In the genomic region with DNA sequence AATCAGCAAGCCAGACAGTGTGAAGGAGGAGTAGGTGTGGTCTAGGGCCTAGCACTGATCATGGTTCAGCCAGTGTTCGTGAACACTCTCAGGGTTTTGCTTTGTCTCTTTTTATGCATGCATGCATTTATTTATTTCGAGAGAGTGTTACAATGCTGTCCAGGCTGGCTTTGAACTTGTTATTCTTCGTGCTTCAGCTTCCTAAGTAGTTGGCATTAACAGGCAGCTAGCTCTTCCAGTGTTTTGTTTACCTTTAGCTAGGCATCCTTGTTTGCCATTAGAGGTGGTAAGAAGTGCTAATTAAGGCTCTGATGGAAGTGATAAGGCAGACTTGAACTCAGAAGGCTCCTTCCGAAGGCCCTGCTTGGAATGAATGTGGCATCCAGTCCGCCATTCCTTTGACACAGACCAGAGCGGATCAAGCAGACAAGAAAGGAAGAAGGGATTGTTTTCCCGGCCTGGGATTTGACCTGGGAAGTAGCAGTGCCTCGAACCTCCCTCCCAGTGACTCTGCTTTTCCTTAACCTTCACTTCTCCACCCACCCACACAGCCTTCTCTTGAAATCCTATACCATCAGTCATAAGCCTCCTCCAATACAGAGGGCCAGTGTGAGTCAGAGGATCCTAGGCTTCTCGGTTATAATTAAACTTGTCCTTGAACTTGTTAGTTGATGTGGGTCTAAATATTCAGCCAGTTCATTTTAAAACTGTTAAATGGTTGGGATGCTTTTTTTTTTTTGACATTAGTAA, we compare ENCODE assay signal across 8 mouse cellular contexts. TPM values are rescaled to one million over a fixed set of nuclear protein-coding genes. Genes with fewer than 3 reads are reported as not detected.
A peak's percentile ranks its signal among the peaks of the same experiment; 100 is the strongest.
DNase-seq lines count a peak whose midpoint lies in the region; ATAC-seq and TF ChIP-seq lines count a peak whose summit lies in the region.

No protein-coding gene starts in this region.

- DNase-seq in left cerebral cortex, adult 2 months (ENCODE audit: extremely low spot score in 1 of 2, low spot score in 2 of 2), result no peak
- no peak for DNase-seq in left cerebral cortex, postnatal 10 days (ENCODE audit: extremely low spot score in 1 of 2, low spot score in 2 of 2)
- no peak for DNase-seq in embryonic facial prominence, embryonic 11.5 days (ENCODE audit: low spot score)
- no peak for DNase-seq in intestine, embryonic 14.5 days (ENCODE audit: low spot score)
- DNase-seq in natural killer cell, adult 2 months (ENCODE audit: low spot score in 2 of 2), result no peak
- no peak for DNase-seq in cerebellum, adult 11 months

- H3K4me1 ChIP-seq in embryonic facial prominence, embryonic 11.5 days (ENCODE audit: control insufficient read depth, insufficient read depth, low read length), result no peaks in the 10 kb centered on the region
- H3K4me1 ChIP-seq in intestine, embryonic 14.5 days (replicated peaks; ENCODE audit: control insufficient read depth, insufficient read depth, low read length), result peaks cover 20% of the 10 kb centered on the region
- peaks cover 22% of the 10 kb centered on the region for H3K4me1 ChIP-seq in neural tube, embryonic 12.5 days

- no peaks in the 10 kb centered on the region for H3K36me3 ChIP-seq in embryonic facial prominence, embryonic 11.5 days (replicated peaks; ENCODE audit: control insufficient read depth, insufficient read depth, low read depth, low read length)
- H3K36me3 ChIP-seq in intestine, embryonic 14.5 days (ENCODE audit: control insufficient read depth, insufficient read depth, low read length), result no peaks in the 10 kb centered on the region
- H3K36me3 ChIP-seq in neural tube, embryonic 12.5 days, result no peaks in the 10 kb centered on the region

- H3K4me3 ChIP-seq in left cerebral cortex, adult 2 months, result peak overlapping the region; percentile 96; the same call in 1 of the 2 replicates
- peak overlapping the region; percentile 73; the same call in 1 of the 2 replicates for H3K4me3 ChIP-seq in embryonic facial prominence, embryonic 11.5 days (ENCODE audit: low read depth, low read length)
- H3K4me3 ChIP-seq in intestine, embryonic 14.5 days (ENCODE audit: low read depth, low read length), result peak overlapping the region; percentile 83
- no peak overlapping the region for H3K4me3 ChIP-seq in neural tube, embryonic 12.5 days

- H3K4me2 ChIP-seq in embryonic facial prominence, embryonic 11.5 days (ENCODE audit: low read depth, low read length), result peak overlapping the region; percentile 11; the same call in 1 of the 2 replicates
- peak overlapping the region; percentile 71 for H3K4me2 ChIP-seq in intestine, embryonic 14.5 days (ENCODE audit: low read length)
- H3K4me2 ChIP-seq in neural tube, embryonic 12.5 days (replicated peaks), result peak overlapping the region; percentile 70

- TF ChIP-seq CTCF in left cerebral cortex, adult 2 months (IDR thresholded peaks at IDR 0.05), result no peak

- H3K27me3 ChIP-seq in embryonic facial prominence, embryonic 11.5 days (ENCODE audit: control insufficient read depth, insufficient read depth, low read length), result no peaks in the 10 kb centered on the region
- H3K27me3 ChIP-seq in intestine, embryonic 14.5 days (replicated peaks; ENCODE audit: control insufficient read depth, insufficient read depth, low read length), result no peaks in the 10 kb centered on the region
- H3K27me3 ChIP-seq in neural tube, embryonic 12.5 days (replicated peaks), result no peaks in the 10 kb centered on the region

- no peaks in the 10 kb centered on the region for H3K9me3 ChIP-seq in embryonic facial prominence, embryonic 11.5 days (replicated peaks; ENCODE audit: control insufficient read depth, low read length)
- H3K9me3 ChIP-seq in intestine, embryonic 14.5 days (ENCODE audit: control insufficient read depth, low read length), result no peaks in the 10 kb centered on the region
- H3K9me3 ChIP-seq in neural tube, embryonic 12.5 days, result no peaks in the 10 kb centered on the region

- no peak overlapping the region for H3K9ac ChIP-seq in embryonic facial prominence, embryonic 11.5 days (replicated peaks; ENCODE audit: low read length)
- no peak overlapping the region for H3K9ac ChIP-seq in intestine, embryonic 14.5 days (ENCODE audit: low read length)
- no peak overlapping the region for H3K9ac ChIP-seq in neural tube, embryonic 12.5 days

- WGBS in embryonic facial prominence, embryonic 11.5 days, result 43% methylated on average over 9 of the region's 9 CpGs
- 42% methylated on average over 9 of the region's 9 CpGs for WGBS in intestine, embryonic 14.5 days
- WGBS in neural tube, embryonic 12.5 days, result 56% methylated on average over 9 of the region's 9 CpGs

- H3K27ac ChIP-seq in left cerebral cortex, adult 2 months, result no peak overlapping the region
- H3K27ac ChIP-seq in embryonic facial prominence, embryonic 11.5 days (replicated peaks; ENCODE audit: low read depth, low read length), result no peak overlapping the region
- no peak overlapping the region for H3K27ac ChIP-seq in intestine, embryonic 14.5 days (ENCODE audit: low read depth)
- no peak overlapping the region for H3K27ac ChIP-seq in neural tube, embryonic 12.5 days

- intact Hi-C loops in left cerebral cortex, adult 2 months (cut with DNase I), result no loop called here
- intact Hi-C loops in left cerebral cortex, postnatal 10 days (cut with DNase I), result no loop called here

- no peak for ATAC-seq in embryonic facial prominence, embryonic 11.5 days (replicated peaks; ENCODE audit: insufficient number of reproducible peaks, low FRiP score, low TSS enrichment, low read depth)
- no peak for ATAC-seq in intestine, embryonic 14.5 days (replicated peaks; ENCODE audit: low FRiP score, low TSS enrichment, low read depth)
- ATAC-seq in neural tube, embryonic 12.5 days (ENCODE audit: low FRiP score, low read depth), result no peak
- no peak for ATAC-seq in activated CD4-positive, CD25-positive, alpha-beta regulatory T cell, adult 4 months

RNA-seq across cellular contexts. Expression of gene Prkaa1, which starts 1.7 kb away (rescaled TPM):
- total RNA-seq in left cerebral cortex, adult 2 months (2021), result 10 to 100 TPM; 20.1 to 21.7 TPM
- total RNA-seq in left cerebral cortex, postnatal 10 days (2021), result 10 to 100 TPM; 15.7 to 18.2 TPM
- polyA plus RNA-seq in embryonic facial prominence, embryonic 11.5 days (2014; fragmentation: Nextera tagmentation; extraction: Ambion mirVana), result 21.9 and 23.3 TPM in 2 replicates
- polyA plus RNA-seq in intestine, embryonic 14.5 days (2014; fragmentation: Nextera tagmentation; extraction: Ambion mirVana), result 26.0 and 27.5 TPM in 2 replicates
- 16.0 and 17.7 TPM in 2 replicates for polyA plus RNA-seq in neural tube, embryonic 12.5 days (2016; fragmentation: Nextera tagmentation; extraction: Ambion mirVana)
- polyA plus RNA-seq in activated CD4-positive, CD25-positive, alpha-beta regulatory T cell, adult 4 months (2017; shearing (Covaris generic)), result 10 to 100 TPM; 22.4 to 23.6 TPM

RNA-seq across cellular contexts. Expression of gene Rpl37, which starts 28.9 kb away (rescaled TPM):
- 100 to 1,000 TPM; 252 to 283 TPM for total RNA-seq in left cerebral cortex, adult 2 months (2021)
- 100 to 1,000 TPM; 247 to 251 TPM for total RNA-seq in left cerebral cortex, postnatal 10 days (2021)
- 561 and 580 TPM in 2 replicates for polyA plus RNA-seq in embryonic facial prominence, embryonic 11.5 days (2014; fragmentation: Nextera tagmentation; extraction: Ambion mirVana)
- polyA plus RNA-seq in intestine, embryonic 14.5 days (2014; fragmentation: Nextera tagmentation; extraction: Ambion mirVana), result 807 and 885 TPM in 2 replicates
- polyA plus RNA-seq in neural tube, embryonic 12.5 days (2016; fragmentation: Nextera tagmentation; extraction: Ambion mirVana), result 422 and 438 TPM in 2 replicates
- 1,000 to 10,000 TPM; 2,142 to 2,785 TPM for polyA plus RNA-seq in activated CD4-positive, CD25-positive, alpha-beta regulatory T cell, adult 4 months (2017; shearing (Covaris generic))

RNA-seq across cellular contexts. Expression of gene Card6, which starts 37.0 kb away (rescaled TPM):
- total RNA-seq in left cerebral cortex, adult 2 months (2021), result 1 to 10 TPM; 2.2 to 2.7 TPM
- under 1 TPM; 0.73 to 0.88 TPM for total RNA-seq in left cerebral cortex, postnatal 10 days (2021)
- 1.1 and 1.3 TPM in 2 replicates for polyA plus RNA-seq in embryonic facial prominence, embryonic 11.5 days (2014; fragmentation: Nextera tagmentation; extraction: Ambion mirVana)
- 1.1 and 1.4 TPM in 2 replicates for polyA plus RNA-seq in intestine, embryonic 14.5 days (2014; fragmentation: Nextera tagmentation; extraction: Ambion mirVana)
- 0.71 and 0.88 TPM in 2 replicates for polyA plus RNA-seq in neural tube, embryonic 12.5 days (2016; fragmentation: Nextera tagmentation; extraction: Ambion mirVana)
- 10 to 100 TPM; 31.6 to 35.4 TPM for polyA plus RNA-seq in activated CD4-positive, CD25-positive, alpha-beta regulatory T cell, adult 4 months (2017; shearing (Covaris generic))

RNA-seq across cellular contexts. Expression of gene Ttc33, which starts 40.0 kb away (rescaled TPM):
- total RNA-seq in left cerebral cortex, adult 2 months (2021), result 10 to 100 TPM; 90.7 to 95.1 TPM
- 10 to 100 TPM; 47.3 to 47.8 TPM for total RNA-seq in left cerebral cortex, postnatal 10 days (2021)
- polyA plus RNA-seq in embryonic facial prominence, embryonic 11.5 days (2014; fragmentation: Nextera tagmentation; extraction: Ambion mirVana), result 50.7 and 53.9 TPM in 2 replicates
- 37.4 and 41.2 TPM in 2 replicates for polyA plus RNA-seq in intestine, embryonic 14.5 days (2014; fragmentation: Nextera tagmentation; extraction: Ambion mirVana)
- 52.1 and 52.5 TPM in 2 replicates for polyA plus RNA-seq in neural tube, embryonic 12.5 days (2016; fragmentation: Nextera tagmentation; extraction: Ambion mirVana)
- 10 to 100 TPM; 59.4 to 68.8 TPM for polyA plus RNA-seq in activated CD4-positive, CD25-positive, alpha-beta regulatory T cell, adult 4 months (2017; shearing (Covaris generic))

Comparison
In these comparisons a context has a peak if more than half of its experiments do, and no peak if none do; other contexts are left out.
1. H3K4me2 ChIP-seq: peak in every context shown above with its lines; median percentile 71 in intestine, embryonic 14.5 days; 70 in neural tube, embryonic 12.5 days; 11 in embryonic facial prominence, embryonic 11.5 days.
2. RNA of gene Card6, which starts 37.0 kb away (polyA plus RNA-seq): 31.6 to 35.4 TPM in activated CD4-positive, CD25-positive, alpha-beta regulatory T cell, adult 4 months; 1.1 to 1.4 TPM in intestine, embryonic 14.5 days, 1.1 to 1.3 TPM in embryonic facial prominence, embryonic 11.5 days and 0.71 to 0.88 TPM in neural tube, embryonic 12.5 days; every median in the first group is over 10 times any median in the second.